Mouse (Mus musculus) liver, adult 2 months (tissue): ENCODE data around the gene Celf1. TPM values are rescaled to one million over a fixed set of nuclear protein-coding genes. Genes with fewer than 3 reads are reported as not detected.

Experiments
- DNase-seq: peaks from one replicate; pipeline ENCODE4 v3.0.0-alpha.2; 2011; ENCODE audit warnings: low read depth, low spot score; ENCODE audit errors: extremely low read depth
- H3K27ac ChIP-seq: fragments of 200-500 bp; replicated peaks from 2 replicates; pipeline ENCODE4 v1.5.1; 2012; ENCODE audit warnings: low read depth, mild to moderate bottlenecking, control low read depth, inconsistent platforms, low read length; ENCODE audit not compliant: insufficient read depth
- H3K27me3 ChIP-seq: fragments of 200-500 bp; 2 replicates; pipeline ENCODE4 v1.6.1; 2012; ENCODE audit warnings: mild to moderate bottlenecking, moderate library complexity, low read length, inconsistent platforms; ENCODE audit not compliant: control insufficient read depth, insufficient read depth
- H3K36me3 ChIP-seq: fragments of 200-500 bp; 2 replicates; pipeline ENCODE4 v1.6.1; 2012; ENCODE audit warnings: low read length, inconsistent platforms; ENCODE audit not compliant: control insufficient read depth, insufficient read depth
- H3K4me1 ChIP-seq: fragments of 200-500 bp; 2 replicates; pipeline ENCODE4 v1.6.1; 2011; ENCODE audit warnings: low read length; ENCODE audit not compliant: control insufficient read depth, insufficient read depth
- H3K4me3 ChIP-seq: fragments of 200-500 bp; 2 replicates; pipeline ENCODE4 v1.5.1; 2011; ENCODE audit warnings: low read depth, mild to moderate bottlenecking, control low read depth, low read length, moderate library complexity; ENCODE audit not compliant: insufficient read depth
- H3K79me2 ChIP-seq: fragments of 200-500 bp; 2 replicates; pipeline ENCODE4 v1.6.1; 2012; ENCODE audit warnings: inconsistent platforms, mild to moderate bottlenecking, low read length, moderate library complexity; ENCODE audit not compliant: control insufficient read depth, insufficient read depth
- H3K9ac ChIP-seq: fragments of 200-500 bp; 2 replicates; pipeline ENCODE4 v1.6.1; 2012; ENCODE audit warnings: low read depth, mild to moderate bottlenecking, control low read depth, inconsistent platforms, low read length
- CTCF ChIP-seq: fragments of 200-500 bp; IDR thresholded peaks from 2 replicates; pipeline ENCODE4 v1.5.1; 2011; ENCODE audit warnings: low read depth, low read length, control low read depth
- POLR2A ChIP-seq: fragments of 200-500 bp; IDR thresholded peaks from 2 replicates; pipeline ENCODE4 v1.6.1; 2011; ENCODE audit warnings: low read length, control low read depth; ENCODE audit not compliant: insufficient read depth; ENCODE audit errors: extremely low read depth
- WGBS: fragments of 180-500 bp; shearing (Covaris S2); methylation state at CpG from one replicate; pipeline ENCODE4 v1.1.7; 2018; 5-methylcytosine and 5-hydroxymethylcytosine counted together
- polyA plus RNA-seq: library from polyadenylated mRNA; depleted of rRNA; stranded (reverse); fragments of >200 nt; gene quantifications from 2 replicates; pipeline ENCODE4 v1.2.3, GENCODE M21; 2012
- total RNA-seq: library from RNA; depleted of rRNA; stranded (reverse); fragments of >200 nt; gene quantifications from 2 replicates; pipeline ENCODE4 v1.2.3, GENCODE M21; 2014

Celf1 gene
- total and polyA plus RNA-seq, 2 experiments = 30.5 to 39.5 TPM

DNA sequence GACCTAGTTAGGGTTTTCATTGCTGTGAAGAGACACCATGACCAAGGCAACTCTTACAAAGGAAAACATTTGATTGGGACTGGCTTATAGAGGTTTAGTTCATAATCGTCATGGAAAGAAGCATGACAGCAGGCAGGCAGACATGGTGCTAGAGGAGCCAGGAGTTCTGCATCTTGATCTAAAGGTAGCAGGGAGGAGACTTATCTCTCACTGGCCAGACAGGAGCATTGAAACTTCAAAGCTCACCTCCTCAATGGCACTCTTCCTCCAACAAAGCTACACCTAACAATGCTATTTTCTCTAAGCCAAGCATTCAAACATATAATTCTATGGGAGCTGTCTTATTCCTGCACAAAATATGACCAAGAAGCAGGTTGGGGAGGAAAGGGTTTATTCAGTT lies 86.3 kb downstream of the Celf1 start:
- Histone ChIP-seq H3K79me2 (no peaks in the 10 kb centered on the region), H3K9ac (no peak overlapping the region), H3K4me1 (no peaks in the 10 kb centered on the region; the same call in none of the 2 replicates), H3K36me3 (no peaks in the 10 kb centered on the region), H3K27ac (no peak overlapping the region), H3K4me3 (no peak overlapping the region), H3K27me3 (no peaks in the 10 kb centered on the region)
- WGBS = 82% methylated on average over 1 of the region's 1 CpGs
- TF ChIP-seq CTCF (no peak), POLR2A (no peak)
- DNase-seq = no peak

GRCm38 (mm10) chr2:91027391-91028214 lies 87.4 kb downstream of the Celf1 start:
- Histone ChIP-seq H3K9ac (no peak overlapping the region), H3K4me3 (no peak overlapping the region), H3K27me3 (no peaks in the 10 kb centered on the region), H3K36me3 (no peaks in the 10 kb centered on the region), H3K27ac (no peak overlapping the region), H3K79me2 (no peaks in the 10 kb centered on the region), H3K4me1 (no peaks in the 10 kb centered on the region; the same call in none of the 2 replicates)
- TF ChIP-seq POLR2A (no peak), CTCF (no peak)
- peak; percentile 67 for DNase-seq
- 65% methylated on average over 9 of the region's 9 CpGs for WGBS

DNA sequence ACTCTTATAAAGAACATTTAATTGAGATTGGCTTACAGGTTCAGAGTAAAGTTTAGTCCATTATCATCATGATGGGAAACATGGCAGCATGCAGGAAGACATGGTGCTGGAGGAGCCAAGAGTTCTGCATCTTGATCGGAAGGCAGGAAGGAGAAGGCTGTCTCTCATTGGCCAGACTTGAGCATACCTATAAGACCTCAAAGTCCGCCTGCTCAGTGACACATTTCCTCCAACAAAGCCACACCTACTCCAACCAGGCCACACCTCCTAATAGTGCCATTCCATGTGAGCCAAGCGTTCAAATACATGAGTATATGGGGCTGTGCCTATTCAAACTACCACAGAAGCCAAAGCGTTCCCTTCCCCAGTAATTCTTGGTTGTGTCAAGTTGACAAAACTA lies 91.0 kb downstream of the Celf1 start:
- Histone ChIP-seq H3K79me2 (no peaks in the 10 kb centered on the region), H3K9ac (no peak overlapping the region), H3K27me3 (no peaks in the 10 kb centered on the region), H3K4me1 (no peaks in the 10 kb centered on the region; the same call in none of the 2 replicates), H3K4me3 (no peak overlapping the region), H3K36me3 (no peaks in the 10 kb centered on the region), H3K27ac (no peak overlapping the region)
- 85% methylated on average over 4 of the region's 4 CpGs for whole genome bisulfite sequencing
- peak; percentile 45 for DNase-seq
- TF ChIP-seq POLR2A (no peak), CTCF (no peak)

DNA sequence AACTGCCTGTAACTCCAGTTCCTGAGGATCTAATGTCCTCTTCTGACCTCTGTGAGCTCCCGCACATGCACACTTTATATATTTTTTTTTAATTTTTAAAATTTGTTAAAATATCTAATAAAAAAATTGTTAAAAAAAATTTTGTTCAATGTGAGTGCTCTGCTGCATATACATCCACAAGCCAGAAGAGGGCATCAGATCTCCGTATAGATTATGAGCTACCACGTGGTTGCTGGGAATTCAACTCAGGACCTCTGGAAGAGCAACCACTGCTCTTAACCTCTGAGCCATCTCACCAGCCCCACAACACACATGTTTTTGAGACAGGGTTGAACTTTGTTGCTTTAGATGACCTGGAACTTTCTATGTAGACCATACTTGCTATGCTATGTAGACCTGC lies 92.8 kb downstream of the Celf1 start:
- 32% methylated on average over 3 of the region's 3 CpGs for WGBS
- Histone ChIP-seq H3K9ac (no peak overlapping the region), H3K36me3 (no peaks in the 10 kb centered on the region), H3K79me2 (no peaks in the 10 kb centered on the region), H3K4me3 (no peak overlapping the region), H3K27ac (no peak overlapping the region), H3K27me3 (no peaks in the 10 kb centered on the region), H3K4me1 (no peaks in the 10 kb centered on the region; the same call in none of the 2 replicates)
- no peak for TF ChIP-seq POLR2A
- 0 out of 2 replicates have a peak, but pooled peaks have one; percentile 1 for TF ChIP-seq CTCF
- DNase-seq = no peak

GRCm38 (mm10) chr2:91035385-91035784 lies 95.2 kb downstream of the Celf1 start, which contains the start of gene Rapsn:
Gene Rapsn (plus strand): TSS chr2:91035620.
- Histone ChIP-seq H3K27ac (no peak within 1 kb of the TSS), H3K36me3 (no peaks in the 10 kb centered on the region), H3K27me3 (no peaks in the 10 kb centered on the region), H3K79me2 (no peaks in the 10 kb centered on the region), H3K4me3 (no peak within 1 kb of the TSS), H3K9ac (no peak within 1 kb of the TSS), H3K4me1 (no peaks in the 10 kb centered on the region; the same call in none of the 2 replicates)
- 65% methylated on average over 9 of the region's 9 CpGs for WGBS
- TF ChIP-seq CTCF = no peak
- no peak for TF ChIP-seq POLR2A
- DNase-seq = no peak

DNA sequence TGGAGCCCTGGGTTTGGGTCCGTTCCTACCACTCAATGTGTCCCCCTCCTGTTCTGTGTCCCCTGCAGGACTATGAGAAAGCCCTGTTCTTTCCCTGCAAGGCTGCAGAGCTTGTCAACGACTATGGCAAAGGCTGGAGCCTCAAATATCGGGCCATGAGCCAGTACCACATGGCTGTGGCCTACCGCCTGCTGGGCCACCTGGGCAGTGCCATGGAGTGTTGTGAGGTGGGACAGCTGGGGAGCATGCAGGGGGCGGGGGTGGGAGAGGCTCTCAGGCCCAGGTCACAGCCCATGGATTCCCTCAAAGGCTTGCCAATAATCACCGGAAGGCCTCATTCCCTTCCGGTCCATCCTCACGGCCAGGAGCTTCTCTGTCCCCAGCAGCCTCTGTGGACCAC lies 101.6 kb downstream of the Celf1 start:
- WGBS = 83% methylated on average over 8 of the region's 8 CpGs
- Histone ChIP-seq H3K27ac (no peak overlapping the region), H3K9ac (no peak overlapping the region), H3K4me1 (no peaks in the 10 kb centered on the region), H3K79me2 (no peaks in the 10 kb centered on the region), H3K36me3 (no peaks in the 10 kb centered on the region), H3K4me3 (no peak overlapping the region), H3K27me3 (no peaks in the 10 kb centered on the region)
- no peak for DNase-seq
- TF ChIP-seq POLR2A (no peak), CTCF (no peak)
